Mouse (Mus musculus) T-helper 2 cell (primary cell): ENCODE measurements around the gene Clic5.
"Not testable (repeated sequence)": the region's sequence is repeated elsewhere in the genome, so short reads cannot be mapped to it uniquely, and the experiment has no call there.

Experiments
- in situ Hi-C: fragments of 300-600 bp; cut with MboI, MseI; formaldehyde crosslinking; loops from one replicate; pipeline ENCODE4 v1.15.1; 2025; ENCODE audit warnings: high pct_unique_total_duplicates

Gene Clic5

GRCm38 (mm10) chr17:44188042-44188768 lies at the start of gene Clic5:
TSS of gene Clic5 (plus strand) at chr17:44188584.
- in situ Hi-C loops, result no loop called here

DNA sequence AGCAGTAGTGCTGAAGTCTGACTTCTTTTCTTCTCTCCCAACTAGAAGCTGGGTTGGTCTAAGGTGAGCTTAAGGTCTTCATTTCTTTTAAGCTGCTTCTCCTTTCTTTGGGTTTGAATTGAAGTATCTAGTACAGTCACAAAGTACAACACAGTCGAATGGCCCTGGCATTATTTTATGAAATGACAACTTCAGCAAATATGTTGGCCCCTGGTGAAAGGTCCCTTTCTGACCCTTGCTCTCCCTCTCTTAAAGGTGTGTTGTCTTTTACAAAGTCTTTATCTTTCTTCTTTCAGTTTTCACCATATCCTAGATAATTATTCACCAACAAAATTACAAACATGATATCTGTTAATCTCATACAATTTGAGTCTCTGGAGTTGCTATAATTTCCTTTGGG lies 42.6 kb upstream of the Clic5 start:
- in situ Hi-C loops, result loop anchor here (10.0 to 25.0 kb wide), 2 partner anchors 59 to 434 kb away; no protein-coding TSS in a partner anchor

DNA sequence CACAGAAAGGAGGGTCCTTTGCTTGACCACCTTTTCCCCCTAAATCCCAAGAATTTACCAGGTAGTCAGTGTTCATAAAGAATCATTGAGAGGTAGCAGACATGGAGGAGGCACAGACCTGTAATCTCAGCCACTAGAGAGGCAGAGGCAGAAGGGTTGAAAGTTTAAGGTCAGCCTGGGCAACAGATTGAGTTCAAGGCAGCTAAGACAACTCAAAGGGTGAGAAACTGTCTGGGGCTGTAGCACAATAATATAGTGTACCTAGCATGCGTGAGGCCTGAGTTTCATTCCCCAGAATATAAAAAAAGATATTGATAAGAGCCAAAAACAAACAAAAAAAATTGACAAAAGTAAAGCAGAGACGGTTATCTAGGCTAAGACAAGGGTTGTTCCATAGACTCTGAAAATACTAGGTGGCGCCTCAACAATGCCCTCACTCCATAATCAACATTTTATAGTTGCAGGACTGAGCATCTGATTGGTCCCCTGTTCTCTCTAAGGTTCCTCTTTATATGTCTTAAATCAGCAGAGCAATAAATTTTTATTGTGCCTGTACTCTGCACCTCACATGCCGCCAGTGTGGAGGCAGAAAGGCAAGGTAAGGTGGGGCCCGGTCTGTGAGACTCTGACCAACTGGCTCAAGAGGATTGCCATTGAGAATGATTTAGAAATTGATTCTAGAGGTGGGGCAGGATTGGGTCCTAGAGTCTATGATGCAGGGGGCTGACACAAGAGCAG lies 40.1 kb upstream of the Clic5 start:
- in situ Hi-C loops, result loop anchor here (10.0 to 25.0 kb wide), 2 partner anchors 57 to 436 kb away; no protein-coding TSS in a partner anchor

DNA sequence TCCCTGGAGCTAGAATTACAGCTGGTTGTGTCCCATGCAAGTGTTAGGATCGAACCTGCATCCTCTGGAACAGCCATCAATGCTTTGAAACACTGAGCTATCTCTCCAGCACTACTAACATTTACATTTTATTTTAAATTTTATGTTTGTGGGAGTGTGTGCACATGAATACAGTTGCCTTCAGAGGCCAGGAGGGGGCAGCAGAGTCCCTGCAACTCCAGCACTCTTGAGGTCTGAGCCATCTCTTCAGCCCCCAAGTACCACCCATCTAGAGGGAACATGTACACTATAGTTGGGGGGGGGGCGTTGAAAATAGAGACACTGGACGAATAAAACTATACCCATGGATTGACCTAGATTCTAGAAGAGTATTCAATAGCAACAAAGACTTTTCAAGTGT lies 37.3 kb upstream of the Clic5 start:
- in situ Hi-C loops, result no loop called here

- in situ Hi-C loops, result no loop called here
These were observed 36.5 kb upstream of the Clic5 start for GRCm38 (mm10) chr17:44151889-44152288.

DNA sequence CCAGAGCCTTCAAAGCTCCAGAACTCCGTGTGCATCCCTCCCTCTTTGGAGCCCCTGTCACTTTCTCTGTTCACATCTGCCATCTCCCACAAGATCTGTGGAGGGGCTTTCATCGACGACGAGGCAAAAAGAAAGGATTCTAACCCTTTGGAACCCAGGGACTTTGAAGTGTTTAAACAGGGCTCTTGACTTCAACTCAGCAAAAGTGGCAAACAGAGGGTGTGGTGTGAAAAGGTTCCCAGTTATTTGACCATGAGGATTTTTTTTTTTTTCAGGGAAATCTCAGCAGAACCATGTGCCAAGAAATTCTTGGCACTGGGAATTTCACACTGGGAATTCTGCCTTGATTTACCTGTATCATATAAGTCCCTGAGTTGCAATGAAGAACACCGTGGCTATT lies 34.5 kb upstream of the Clic5 start:
- in situ Hi-C loops, result no loop called here

DNA sequence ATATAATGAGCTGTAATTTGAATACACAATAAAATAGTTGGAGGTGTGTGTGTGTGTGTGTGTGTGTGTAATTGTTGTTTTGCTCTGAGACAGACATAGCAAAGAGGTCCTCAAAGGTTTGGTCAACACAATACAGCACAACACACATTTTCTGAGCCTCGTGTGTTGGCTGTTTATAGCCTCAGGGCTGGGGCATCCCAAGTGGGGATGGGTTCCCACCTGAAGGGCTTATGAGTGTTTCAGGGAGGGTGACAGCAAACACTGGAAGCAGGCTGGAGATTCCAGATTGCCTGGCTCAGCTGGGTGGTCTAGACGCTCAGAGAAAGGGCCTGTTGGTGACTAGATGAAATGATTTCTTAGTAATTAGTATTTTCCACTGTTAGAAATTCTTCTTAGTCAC lies 33.2 kb upstream of the Clic5 start:
- in situ Hi-C loops, result loop anchor here (5.0 kb wide), 1 partner anchor 102 kb away; no protein-coding TSS in a partner anchor

- in situ Hi-C loops, result loop anchor here (5.0 kb wide), 1 partner anchor 99 kb away; no protein-coding TSS in a partner anchor
These were observed 30.2 kb upstream of the Clic5 start for GRCm38 (mm10) chr17:44158186-44158585.

GRCm38 (mm10) chr17:44160449-44160848 lies 27.9 kb upstream of the Clic5 start:
- in situ Hi-C loops, result no loop called here

DNA sequence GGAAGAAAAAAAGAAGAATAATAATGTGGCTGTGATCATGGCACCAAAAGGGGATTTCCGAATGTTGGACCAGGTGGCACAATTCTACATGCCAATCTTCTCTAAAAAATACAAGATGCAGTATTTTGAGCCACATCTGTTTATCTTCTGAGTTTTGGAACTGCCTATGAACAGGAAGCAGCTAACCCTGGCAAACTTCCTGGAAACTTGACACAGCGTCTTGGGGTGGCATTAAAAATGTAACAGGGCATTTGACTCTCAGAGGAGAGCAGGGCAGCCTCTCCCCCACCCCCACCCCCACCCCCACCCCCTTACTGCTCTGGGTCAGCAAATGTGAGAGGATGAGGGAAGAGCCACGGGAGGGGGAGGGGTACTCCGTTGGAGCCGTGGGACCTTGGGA lies 25.9 kb upstream of the Clic5 start:
- in situ Hi-C loops, result no loop called here

DNA sequence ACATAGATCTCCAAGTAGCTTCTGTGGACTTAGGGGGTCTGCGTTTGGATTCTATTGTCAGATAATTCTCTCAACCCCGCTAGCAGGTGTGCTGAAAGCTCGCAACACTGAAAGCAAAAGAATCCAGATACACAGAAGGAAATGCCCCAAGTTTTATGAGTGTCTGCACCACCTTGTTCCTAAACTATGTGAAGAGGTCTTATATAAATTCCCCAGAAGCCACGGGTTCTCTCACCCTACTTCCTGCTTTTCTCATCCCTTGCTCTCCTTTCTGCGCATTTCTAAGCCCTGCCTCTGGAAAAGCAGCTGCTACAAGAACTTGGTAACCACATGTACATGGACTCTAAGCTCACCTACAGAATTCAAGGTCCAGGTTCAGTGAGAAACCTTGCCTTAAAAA lies 25.4 kb upstream of the Clic5 start:
- in situ Hi-C loops, result no loop called here

DNA sequence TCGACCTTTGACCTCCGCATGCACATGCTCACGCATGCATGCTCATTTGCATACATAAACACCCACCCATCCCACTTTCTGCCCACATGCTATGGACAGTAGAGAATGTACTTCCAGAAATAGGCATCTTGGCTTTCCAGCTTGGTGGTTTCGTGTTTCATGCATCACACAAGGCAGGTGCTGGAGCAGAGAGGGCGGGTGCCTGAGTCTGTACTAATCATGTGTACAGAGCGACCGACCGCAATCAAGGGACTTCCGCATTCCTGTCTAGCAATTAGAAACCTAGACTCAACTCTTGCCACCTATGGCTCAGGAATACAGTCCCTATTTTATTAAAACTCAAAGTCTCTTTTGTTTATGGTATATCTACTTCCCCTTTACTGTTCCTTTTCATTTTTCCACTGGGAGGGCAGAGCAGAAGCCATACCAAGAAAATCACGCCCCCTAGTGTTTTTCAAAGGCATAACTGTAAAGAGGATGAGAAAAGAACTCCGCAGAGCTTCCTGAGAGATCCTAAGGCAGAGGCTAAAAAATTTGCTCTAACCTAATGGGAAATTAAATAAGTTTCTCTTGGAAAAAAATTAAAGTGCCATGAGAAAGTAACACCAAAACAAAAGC lies 22.5 kb upstream of the Clic5 start:
- in situ Hi-C loops, result no loop called here

- in situ Hi-C loops, result no loop called here
These were observed 18.7 kb upstream of the Clic5 start for GRCm38 (mm10) chr17:44169676-44170075.

GRCm38 (mm10) chr17:44170316-44170715 lies 18.1 kb upstream of the Clic5 start:
- in situ Hi-C loops, result no loop called here

DNA sequence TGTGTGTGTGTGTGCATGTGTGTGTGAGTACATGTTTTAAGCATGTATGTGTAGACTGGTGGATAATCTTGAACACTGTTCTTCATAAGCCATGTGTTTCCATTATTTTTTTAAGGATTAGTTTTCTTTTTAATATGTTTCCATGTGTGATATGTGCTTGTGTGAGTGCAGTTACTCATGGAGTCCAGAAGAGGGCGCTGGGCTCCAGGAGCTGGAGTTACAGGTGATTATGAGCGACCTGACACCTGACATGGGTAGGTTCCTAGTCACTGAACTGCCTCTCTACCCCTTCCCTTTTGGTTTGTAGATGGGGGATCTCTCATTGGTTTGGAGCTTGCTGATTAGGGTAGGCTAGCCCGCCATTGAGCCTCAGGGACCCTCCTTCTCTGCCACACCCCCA lies 16.5 kb upstream of the Clic5 start:
- in situ Hi-C loops, result no loop called here

- in situ Hi-C loops, result no loop called here
These were observed 15.0 kb upstream of the Clic5 start for GRCm38 (mm10) chr17:44173341-44173740.

GRCm38 (mm10) chr17:44177291-44177690 lies 11.1 kb upstream of the Clic5 start:
- in situ Hi-C loops, result no loop called here

DNA sequence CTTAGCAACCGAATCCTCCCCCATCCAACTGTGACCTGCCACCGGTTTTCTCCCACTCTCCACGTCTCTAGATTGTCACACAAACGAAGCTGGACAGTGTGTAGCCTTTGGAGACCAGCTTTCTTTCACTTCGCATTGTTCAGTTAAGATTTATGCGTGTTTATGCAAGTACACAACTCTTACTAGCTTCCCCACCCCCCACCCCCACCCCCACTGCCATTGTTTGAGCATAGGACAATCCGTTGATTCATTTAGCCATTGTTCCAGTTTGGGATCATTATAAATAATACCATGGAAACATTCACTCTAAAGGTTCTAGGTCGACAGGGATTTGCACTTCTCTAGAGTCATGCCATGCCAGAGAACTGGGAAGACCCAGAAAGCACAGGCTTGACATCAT lies 7.0 kb upstream of the Clic5 start:
- in situ Hi-C loops, result no loop called here

DNA sequence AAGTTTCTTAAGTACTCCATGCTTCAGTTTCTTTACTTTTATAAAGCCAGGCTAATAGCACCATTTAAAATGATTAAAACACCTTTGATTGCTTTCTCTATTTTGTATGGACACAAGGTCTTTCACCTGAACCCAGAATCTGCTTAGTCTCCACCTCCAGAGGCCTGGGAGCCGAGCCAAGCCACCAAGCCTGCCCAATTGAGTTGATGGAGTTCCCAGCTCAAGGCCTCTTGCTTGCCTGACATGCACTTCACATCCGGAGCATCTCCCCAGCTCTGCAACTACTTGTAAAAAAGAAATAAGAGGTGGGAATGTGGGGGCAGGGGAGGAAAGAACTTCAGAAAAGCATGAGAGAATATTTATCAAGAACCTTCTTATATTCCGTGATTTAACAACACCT lies 1.5 kb upstream of the Clic5 start:
- in situ Hi-C loops, result no loop called here

DNA sequence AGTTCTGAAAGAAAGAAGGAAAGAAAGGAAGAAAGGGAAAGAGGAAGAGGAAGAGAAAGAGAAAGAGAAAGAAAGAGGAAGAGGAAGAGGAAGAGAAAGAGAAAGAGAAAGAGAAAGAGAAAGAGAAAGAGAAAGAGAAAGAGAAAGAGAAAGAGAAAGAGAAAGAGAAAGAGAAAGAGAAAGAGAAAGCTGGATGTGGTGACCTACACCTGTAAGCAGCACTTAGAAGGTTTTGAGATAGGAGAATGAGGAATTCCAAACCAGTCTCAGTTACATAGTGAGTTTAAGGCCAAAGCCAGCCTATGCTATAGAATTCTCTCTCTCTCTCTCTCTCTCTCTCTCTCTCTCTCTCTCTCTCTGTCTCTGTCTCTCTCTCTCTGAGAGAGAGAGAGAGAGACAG lies 847 bp upstream of the Clic5 start:
- in situ Hi-C loops, result not testable (repeated sequence)

- in situ Hi-C loops, result no loop called here
These were observed 373 bp downstream of the Clic5 start for GRCm38 (mm10) chr17:44188769-44189145.

GRCm38 (mm10) chr17:44189696-44190095 lies 1.3 kb downstream of the Clic5 start:
- in situ Hi-C loops, result no loop called here

- in situ Hi-C loops, result no loop called here
These were observed 1.9 kb downstream of the Clic5 start for GRCm38 (mm10) chr17:44190246-44190645.
